Mouse (Mus musculus) right cerebral cortex, postnatal 10 days (tissue): ENCODE results near the gene Gm44596.
"Not testable (repeated sequence)": the region's sequence is repeated elsewhere in the genome, so short reads cannot be mapped to it uniquely, and the experiment has no call there.

ENCODE experiments used
- DNase-seq, 2 experiments: peaks; one replicate each; pipeline ENCODE4 v3.0.0; 2021; ENCODE audit warnings: low spot score in 2 of 2

The Gm44596 gene

DNA sequence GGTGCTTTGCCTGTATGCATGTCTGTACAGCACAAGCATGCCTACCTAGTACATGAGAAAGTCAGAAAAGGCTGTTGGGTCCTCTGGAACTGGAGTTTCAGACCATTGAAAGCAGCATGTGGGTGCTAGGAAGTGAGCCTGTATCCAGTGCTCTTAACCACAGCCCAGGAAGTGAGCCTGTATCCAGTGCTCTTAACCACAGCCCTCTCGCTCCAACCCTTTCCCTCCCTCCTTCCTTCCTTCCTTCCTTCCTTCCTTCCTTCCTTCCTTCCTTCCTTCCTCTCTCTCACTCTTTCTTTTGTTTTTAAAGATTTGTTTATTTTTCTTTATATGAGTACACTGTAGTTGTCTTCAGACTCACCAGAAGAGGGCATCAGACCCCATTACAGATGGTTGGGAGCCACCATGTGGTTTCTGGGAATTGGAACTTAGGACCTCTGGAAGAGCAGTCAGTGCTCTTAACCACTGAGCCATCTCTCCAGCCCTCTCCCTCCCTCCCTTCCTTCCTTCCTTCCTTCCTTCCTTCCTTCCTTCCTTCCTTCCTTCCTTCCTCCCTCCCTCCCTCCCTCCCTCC is 5.4 kb downstream of the Gm44596 start:
- not testable (repeated sequence) for DNase-seq

DNA sequence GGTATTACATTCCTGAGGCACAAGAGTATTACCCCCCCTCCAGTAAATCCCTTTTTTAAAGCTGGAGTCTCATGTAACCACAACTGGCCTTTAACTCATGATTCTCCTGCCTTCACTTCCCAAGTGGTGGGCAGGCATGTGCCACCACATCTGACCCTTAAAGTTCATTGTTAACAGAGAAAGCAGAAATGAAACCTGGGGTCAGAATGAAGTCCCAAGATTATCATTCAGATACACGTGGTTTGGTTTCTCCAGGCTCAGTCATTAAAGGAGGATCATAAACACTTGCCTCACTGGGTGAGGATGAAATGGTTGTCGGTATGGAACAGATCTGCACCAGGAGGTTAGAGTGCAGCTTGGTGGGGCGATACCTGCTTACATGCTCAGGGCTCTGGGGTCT is 6.0 kb downstream of the Gm44596 start:
- no peak for DNase-seq

DNA sequence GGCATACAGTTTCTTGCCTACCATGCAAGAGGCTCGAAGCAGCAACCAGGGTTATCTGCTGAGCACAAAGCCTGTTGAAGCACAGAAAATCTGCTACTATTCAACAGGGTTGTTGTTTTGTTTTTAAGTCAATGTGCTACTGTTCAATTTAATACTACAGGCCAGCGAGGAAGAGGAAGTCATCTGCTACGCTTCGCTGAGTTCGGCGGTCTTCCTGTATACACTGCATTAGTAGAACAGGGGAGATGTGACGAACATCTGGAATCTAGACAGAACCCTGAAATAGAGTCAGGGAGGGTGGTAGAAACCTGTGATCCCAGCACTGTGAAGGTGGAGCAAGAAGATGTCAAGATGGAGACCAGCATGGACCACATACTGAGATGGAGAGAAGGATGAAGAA is 8.4 kb downstream of the Gm44596 start:
- DNase-seq = no peak

DNA sequence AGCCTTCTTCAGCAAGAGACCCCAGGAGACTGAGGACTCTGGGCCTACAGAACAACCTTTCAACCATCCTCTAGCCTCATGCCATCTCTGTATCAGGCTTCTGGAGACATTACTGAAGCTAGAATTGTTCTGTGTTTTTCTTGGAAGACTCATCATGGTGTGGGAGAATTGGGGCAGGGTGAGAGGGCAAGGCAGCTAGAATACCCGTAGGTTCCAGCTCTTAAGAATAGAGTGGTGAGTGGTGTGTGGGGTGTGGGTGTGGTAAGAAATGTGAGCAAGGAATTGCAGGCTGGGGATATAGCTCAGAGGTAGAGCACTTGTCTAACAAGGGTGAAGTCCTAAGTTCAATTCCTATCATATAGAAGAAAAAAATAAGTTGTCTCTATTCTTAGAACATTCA is 9.7 kb downstream of the Gm44596 start:
- no peak for DNase-seq

DNA sequence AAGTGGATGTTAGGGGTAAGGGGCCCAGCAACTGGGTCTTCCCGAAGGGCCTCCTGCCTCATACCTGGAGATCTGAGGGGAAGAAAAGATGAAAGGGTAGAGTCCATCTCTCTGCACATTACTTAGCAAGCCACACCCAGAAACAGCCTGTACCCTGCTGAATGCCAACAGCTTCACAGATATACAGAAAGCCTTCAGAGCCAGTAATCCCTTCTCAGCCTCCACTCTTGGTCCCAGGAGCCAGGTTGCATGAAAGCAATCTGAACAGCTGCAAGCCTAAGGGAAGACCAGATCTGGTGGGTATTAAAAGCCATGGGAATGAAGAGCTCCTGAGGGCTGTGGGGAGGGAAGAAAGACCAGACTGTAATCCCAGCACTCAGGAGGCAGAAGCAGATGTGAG is 13.9 kb downstream of the Gm44596 start:
- no peak for DNase-seq

DNA sequence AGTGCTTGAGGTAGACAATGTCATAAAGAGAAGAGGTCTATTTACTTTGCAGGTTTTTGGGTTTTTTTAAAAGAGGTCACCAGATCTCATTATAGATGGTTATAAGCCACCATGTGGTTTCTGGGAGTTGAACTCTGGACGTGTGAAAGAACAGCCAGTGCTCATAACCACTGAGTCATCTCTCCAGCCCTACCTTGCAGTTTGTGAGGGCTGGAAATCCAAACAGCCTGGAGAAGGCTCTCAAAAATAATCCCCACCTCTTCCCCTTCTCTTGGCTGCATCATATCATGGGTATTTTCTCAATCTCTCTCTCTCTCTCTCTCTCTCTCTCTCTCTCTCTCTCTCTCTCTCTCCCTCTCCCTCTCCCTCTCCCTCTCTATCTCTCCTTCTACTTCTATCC is 15.4 kb downstream of the Gm44596 start:
- no peak for DNase-seq

DNA sequence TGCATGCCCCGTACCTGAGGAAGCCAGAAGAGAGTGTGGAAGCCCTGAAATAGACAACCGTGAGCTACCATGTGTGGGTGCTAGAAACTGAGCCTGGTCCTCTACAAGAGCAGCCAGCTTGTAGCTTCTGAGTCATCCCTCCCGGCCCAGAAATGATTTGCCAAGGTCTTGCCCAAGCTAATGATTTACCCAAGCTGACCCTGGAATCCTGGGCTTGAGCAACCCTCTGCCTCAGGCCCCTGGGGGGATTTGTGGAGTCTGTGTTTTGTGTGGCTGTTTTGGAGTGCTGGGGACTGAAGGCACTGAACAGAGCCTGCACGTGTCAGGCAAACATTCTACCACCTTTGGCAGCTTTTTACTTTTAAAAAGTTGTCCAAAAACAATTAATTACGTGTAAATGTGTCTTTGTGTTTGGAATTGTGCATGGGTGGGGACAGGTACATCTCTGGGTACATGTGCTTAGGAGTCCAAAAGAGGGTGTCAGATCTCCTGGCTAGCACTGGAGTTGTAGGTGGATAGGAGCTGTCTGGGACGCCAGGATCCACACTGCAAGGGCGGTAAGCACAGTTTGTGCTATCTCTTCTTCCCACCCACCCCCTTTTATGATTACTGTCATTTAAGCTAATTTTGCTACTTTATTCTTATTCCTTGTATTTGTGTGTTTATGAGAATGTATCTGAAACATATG is 22.4 kb downstream of the Gm44596 start:
- DNase-seq = no peak

DNA sequence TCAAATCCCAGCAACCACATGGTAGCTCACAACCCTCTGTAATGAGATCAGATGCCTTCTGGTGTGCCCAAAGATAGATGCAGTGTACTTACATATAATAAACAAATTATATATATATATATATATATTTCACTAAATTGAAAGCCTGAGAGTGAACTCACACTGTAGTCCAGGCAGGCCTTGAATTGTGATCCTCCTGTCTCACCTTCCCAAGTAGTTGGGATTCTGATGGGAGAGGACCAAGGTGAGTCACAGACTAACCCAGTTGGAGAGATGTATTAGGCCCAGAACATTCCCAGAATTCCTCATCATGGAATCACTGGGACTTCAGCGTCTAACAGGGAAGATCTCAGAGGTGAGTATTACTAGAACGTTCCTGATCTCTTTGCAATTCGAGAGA is 23.7 kb downstream of the Gm44596 start, which contains the start of gene Nrip2:
Gene Nrip2 (plus strand): TSS at position 301 of the 400 bp plus-strand sequence.
- no peak for DNase-seq

DNA sequence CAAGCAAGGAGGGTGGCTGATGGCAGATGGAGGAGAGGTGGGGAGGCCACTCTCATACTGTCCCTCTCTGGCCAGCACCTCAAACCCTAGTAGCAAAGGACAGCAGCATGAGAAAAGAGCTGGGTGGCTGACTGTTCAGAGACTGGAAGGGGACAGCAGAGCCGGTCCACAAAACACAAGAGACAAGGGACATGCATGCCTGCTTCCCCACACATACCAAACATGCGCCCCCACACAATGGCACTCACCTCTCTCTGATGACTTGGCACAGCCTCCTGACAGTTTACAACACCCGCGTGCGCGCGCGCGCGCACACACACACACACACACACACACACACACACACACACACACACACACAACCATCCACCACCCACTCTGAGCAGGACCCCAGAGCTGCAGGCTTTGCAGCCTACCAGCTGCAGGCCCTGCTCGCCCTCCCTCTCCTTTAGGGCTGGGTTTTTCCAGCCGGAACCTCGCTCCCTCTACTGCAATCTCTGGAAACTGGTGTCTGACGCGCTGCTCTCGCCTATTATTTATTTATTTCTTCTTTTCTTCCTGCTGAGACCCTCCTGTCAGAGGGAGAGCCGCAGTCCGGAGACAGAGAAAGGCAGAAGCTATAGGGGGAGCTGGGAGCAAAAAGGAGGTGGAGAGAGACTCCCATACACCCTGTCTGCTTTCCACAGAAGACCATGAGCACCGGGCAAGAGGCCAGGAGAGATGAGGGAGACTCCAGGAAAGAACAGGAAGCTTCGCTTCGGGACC is 24.3 kb downstream of the Gm44596 start:
- peak; percentile 59 to 72 for DNase-seq

DNA sequence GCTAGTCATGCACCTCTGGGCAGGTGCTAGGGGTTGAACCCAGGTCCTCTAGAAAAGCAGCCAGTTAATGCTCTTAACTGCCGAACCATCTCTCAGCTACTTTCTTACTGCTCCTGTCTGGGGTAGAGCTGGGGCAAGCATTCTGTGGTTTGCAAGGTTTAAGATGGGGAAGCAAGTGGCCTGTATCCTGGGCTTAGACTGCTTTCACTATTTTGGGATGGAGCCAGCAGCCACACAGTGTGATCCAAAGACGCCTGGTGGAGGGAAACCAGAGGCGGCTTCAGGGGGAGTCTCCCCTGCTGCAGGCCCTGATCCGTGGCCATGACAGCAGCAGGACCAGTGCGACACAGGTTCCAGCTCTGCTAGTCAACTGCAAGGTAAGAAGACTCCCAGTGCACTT is 29.4 kb downstream of the Gm44596 start:
- no peak for DNase-seq

DNA sequence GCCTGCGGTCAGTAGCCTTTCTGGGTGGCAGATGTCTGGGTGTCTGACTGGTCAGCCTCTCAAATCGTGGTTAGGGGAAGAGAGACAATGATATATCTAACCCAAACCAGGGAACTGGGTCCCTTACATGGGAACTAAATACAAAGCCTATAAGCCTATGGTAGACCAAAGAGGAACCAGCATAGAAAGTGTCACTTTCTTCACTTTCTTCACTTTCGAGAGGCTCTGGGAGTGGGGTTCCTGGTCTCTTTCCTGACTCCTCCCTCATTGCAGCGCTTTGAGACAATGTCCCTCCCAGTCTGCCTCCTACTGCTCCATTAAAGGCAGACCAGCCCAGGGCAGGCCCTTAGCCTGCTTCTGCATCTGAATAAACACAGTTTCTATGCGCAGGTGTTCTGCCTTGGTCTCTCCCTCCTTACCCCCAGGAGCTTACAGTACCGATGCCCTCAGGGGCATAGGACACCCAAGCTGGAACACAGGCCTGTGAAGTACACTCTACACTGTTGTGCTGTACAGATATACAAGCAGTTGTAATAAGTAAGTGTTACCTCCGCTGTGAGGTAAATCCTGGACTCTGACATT is 33.3 kb downstream of the Gm44596 start:
- DNase-seq = no peak

DNA sequence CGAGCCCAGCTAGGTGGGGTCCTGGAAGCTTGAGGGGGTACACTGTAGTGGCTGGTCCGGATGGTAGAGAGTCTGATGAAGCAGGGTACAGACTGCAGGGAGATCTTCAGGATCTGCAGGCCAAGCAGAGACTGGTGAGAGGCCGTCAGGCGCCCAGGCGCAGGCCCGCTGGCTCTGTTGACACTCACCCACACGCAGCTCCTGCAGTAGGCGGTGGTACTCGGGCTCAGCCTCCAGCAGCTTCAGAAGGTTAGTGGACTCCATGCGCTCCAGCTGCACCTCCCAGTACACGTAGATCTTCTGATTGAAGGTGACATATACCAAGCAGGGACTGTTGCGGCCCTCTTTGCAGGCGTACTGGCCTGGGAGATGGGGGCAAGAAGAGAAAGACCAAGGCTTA is 35.0 kb downstream of the Gm44596 start:
- no peak for DNase-seq

DNA sequence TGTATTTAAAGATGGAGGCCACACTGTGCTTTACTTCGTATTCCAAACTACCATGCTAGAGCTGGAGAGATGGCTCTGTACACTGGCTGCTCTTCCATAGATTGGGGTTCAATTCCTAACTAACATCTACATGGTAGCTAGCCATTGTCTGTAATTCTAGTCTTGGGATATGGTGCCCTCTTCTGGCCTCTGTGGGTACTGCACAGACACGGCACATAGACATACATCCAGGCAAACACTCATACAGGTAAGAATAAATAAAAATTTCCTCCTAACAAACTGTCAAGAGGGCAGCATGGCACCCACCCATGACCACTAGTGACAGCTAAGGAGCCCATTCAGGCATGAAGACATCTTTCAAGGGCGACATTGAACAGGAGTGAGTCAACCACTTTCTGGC is 35.8 kb downstream of the Gm44596 start:
- peak; percentile 84 to 85 for DNase-seq

DNA sequence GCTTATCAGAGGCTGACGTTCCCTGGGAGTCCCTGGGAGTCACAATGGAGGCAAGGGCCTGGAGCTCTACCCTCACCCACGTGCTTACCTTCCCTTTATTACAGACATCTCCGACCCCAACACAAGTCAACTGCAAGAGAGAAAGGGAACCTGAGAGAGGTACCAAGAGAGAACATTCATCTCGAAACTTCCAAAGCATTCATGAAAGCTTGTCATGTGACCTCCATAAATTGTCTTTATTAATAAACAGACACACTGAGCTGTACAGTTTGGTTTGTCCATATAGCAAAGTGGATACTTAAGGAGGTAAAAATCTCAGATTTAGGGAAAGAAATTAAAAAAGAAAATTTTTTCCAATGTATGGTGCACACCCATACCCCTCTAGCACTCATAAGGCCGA is 40.9 kb downstream of the Gm44596 start:
- no peak for DNase-seq

DNA sequence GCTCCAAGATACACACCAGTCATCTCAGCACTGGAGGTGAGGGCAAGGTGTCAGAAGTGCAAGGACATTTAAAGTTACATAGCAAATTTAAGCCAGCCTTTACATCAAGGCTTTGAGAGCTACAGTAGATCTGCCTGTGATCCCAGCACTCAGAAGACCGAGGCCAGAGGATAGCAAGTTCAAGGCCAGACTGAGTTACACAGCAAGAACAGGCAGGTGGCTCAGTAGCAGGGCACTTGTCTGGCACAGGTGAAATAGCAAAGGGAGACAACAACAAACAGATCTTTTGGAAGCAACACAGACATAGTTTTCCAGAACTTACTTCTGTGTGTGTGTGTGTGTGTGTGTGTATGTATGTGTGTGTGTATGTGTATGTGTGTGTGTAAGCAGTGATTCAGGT is 42.8 kb downstream of the Gm44596 start:
- no peak for DNase-seq

DNA sequence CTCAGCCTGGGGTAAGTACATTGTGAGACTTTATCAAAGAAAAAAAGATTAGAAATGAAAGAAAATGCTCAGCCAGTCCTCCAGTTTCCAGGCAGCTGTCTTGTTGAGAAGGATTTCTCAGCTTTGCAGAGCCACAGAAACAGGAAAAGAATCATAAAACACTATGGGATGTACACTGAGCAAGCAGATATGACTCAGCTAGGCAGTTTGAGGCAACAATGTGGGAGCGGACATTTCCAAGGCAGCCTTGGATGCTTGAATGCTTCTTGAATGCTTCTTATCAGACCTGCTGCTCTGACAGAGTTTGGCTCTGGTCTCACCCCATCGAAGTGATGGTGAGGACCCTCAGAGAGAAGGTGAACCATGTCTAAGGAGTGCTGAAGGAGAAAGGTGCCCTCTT is 45.7 kb downstream of the Gm44596 start:
- DNase-seq = no peak

DNA sequence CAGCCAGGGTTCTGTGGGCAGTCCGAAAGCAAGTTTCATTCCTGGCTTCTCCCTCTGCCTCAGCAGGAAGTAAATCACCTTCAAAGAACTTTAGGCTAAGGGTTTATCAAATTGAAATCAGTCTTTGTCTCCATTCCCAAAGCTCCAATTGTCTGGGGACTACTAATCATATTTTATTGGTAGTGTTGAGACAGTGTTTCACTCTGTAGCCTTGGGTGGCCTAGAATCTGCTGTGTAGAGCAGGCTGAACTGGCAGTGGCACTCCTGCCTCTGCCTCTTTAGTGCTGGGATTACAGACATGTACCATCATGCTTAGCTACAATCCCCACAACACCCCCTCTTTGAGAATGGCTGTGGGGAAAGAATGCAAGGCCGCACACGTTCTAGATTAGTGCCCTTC is 46.2 kb downstream of the Gm44596 start:
- no peak for DNase-seq

DNA sequence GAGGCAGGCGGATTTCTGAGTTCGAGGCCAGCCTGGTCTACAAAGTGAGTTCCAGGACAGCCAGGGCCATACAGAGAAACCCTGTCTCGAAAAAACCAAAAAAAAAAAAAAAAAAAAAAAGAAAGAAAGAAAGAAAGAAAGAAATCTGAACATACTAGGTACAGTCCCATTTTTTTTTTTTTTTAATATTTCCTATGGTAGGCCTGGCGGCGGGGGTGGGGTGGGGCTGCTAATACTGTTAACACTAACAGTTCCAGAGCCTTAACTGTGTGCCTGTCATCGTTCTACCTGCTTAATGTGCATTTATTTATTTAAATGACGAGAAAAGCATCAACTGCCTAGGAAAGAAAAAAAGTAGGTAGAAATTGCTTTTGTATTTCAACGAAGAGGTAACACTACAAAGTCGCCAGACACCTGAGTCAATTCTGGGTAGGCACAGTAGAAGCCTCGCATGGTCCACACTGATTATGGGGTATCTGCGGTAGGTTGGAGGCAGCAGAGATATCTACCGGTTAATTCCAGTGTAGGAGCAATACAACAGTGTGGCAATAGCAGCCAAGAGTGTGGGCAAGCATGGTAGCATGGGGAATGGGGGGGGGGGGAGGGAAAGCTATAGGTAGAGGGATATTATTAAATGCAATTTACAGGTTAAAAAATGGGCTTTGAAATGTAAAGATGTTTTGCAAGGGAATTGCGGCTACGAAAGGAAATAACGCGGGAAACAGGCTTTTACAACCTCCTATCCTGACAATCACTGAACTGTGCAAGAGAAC is 48.4 kb downstream of the Gm44596 start:
- no peak for DNase-seq

DNA sequence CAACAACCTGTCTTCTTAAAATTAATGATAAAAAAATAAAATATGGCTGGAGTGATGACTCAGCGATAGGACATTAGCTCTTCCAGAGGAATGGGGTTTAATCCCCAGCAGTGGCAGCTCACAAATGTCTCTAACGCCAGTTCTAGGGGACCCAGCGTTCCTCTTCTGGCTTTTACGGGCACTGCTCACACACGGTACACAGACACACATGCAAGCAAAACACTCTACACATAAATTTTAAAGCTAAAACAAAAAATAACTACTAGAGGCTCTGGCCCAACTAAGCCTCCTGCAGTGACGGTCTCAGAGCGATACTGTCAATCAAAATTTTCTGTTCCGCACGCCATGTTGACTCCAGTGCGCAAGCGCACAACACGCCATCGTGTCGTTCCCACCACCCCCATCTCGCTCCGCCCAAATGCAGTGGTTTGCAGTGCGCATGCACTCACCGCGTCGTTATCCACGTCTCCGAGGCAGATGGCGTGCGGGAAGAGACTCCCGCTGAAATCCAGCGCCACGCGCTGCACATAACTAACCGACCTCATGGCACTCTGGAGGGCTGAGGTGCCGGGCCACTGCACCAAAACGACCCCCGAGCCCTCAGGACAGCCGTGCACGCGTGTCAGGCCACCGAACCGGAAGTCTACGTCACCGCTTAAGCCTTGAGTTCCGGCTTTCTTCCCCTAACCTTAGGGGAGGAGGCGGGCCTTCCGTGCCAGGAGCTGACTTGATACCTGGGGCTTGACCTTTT is 49.1 kb downstream of the Gm44596 start, which contains the start of gene Itfg2:
Gene Itfg2 (minus strand): TSS at position 663 of the 751 bp plus-strand sequence.
- peak; percentile 97 to 98 for DNase-seq

DNA sequence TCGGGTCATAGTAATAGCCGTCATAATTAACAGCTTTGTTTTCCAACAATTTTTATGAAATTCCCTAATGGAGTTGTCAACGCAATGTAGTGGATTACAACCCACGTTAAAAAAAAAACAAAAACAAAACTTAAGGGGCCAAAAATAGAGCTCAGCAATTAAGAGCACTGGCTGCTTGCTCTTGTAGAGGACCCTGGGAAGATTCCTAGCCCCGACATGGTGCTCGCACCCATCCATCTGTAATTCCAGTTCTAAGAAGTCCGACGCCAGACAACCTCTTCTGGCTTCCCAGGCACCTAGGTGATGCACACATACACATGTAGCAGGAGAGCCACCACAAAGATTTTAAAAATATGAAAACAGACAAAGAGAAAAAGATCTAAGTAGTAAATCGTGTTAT is 49.7 kb downstream of the Gm44596 start:
- DNase-seq = no peak

DNA sequence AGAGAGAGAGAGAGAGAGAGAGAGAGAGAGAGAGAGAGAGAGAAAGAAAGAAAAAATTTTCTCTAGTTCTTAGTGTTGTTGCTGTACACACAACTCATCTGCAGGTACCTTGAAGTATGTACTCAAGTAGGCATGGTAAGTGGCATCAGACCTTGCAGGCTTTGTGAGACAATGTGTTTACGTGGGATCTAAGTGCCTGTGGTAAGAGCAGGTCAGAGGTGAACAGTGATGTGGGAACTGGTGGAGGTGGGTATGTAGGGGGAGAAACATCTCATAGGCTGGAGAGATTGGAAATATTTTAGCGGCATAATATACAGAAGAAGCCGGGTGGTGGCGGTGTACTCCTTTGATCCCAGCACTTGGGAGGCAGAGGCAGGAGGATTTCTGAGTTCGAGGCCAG is 52.3 kb downstream of the Gm44596 start:
- DNase-seq = no peak
